Mouse (Mus musculus) stomach, postnatal 0 days (tissue): ENCODE results near the gene Morc2a. TPM values are rescaled to one million over a fixed set of nuclear protein-coding genes. Genes with fewer than 3 reads are reported as not detected.

ENCODE experiments used
- ATAC-seq: fragments of 200-750 bp; cut with Nextera tagmentation; 2 replicates; pipeline ENCODE4 v1.8.0; 2017; ENCODE audit not compliant: low FRiP score, low TSS enrichment
- DNase-seq: peaks from one replicate; pipeline ENCODE4 v3.0.0-alpha.2; 2016; ENCODE audit warnings: low spot score
- H3K27ac ChIP-seq: fragments of 300-500 bp; sonication (generic); replicated peaks from 2 replicates; pipeline ENCODE4 v1.5.1; 2014; ENCODE audit warnings: mild to moderate bottlenecking, control low read depth
- H3K27me3 ChIP-seq: fragments of 300-500 bp; sonication (generic); 2 replicates; pipeline ENCODE4 v1.6.1; 2014; ENCODE audit warnings: low read length; ENCODE audit not compliant: control insufficient read depth, insufficient read depth
- H3K36me3 ChIP-seq: fragments of 300-500 bp; sonication (generic); 2 replicates; pipeline ENCODE4 v1.6.1; 2014; ENCODE audit warnings: low read length, mixed read lengths; ENCODE audit not compliant: control insufficient read depth, insufficient read depth
- H3K4me1 ChIP-seq: fragments of 300-500 bp; sonication (generic); replicated peaks from 2 replicates; pipeline ENCODE4 v1.6.1; 2014; ENCODE audit warnings: antibody characterized with exemption; ENCODE audit not compliant: control insufficient read depth, insufficient read depth
- H3K4me2 ChIP-seq: fragments of 300-500 bp; sonication (generic); replicated peaks from 2 replicates; pipeline ENCODE4 v1.6.1; 2014; ENCODE audit warnings: low read depth, mild to moderate bottlenecking, control low read depth, moderate library complexity
- H3K4me3 ChIP-seq: fragments of 300-500 bp; sonication (generic); 2 replicates; pipeline ENCODE4 v1.5.1; 2014; ENCODE audit warnings: low read depth, low read length, control low read depth
- H3K9ac ChIP-seq: fragments of 300-500 bp; sonication (generic); 2 replicates; pipeline ENCODE4 v1.6.1; 2014; ENCODE audit warnings: mild to moderate bottlenecking, low read length, control low read depth, mixed read lengths
- H3K9me3 ChIP-seq: fragments of 300-500 bp; sonication (generic); 2 replicates; pipeline ENCODE4 v1.6.1; 2016; ENCODE audit warnings: low read length; ENCODE audit not compliant: control insufficient read depth
- CTCF ChIP-seq: IDR thresholded peaks from 2 replicates; pipeline ENCODE4 v1.5.1; 2016; ENCODE audit warnings: antibody characterized with exemption, low read depth, mild to moderate bottlenecking, moderate library complexity
- EP300 ChIP-seq: optimal IDR thresholded peaks from 2 replicates; pipeline ENCODE3; 2016; ENCODE audit warnings: antibody characterized with exemption
- WGBS: fragments of 180-500 bp; shearing (Covaris S2); extraction: QIAGEN DNeasy Blood & Tissue Kit; methylation state at CpG from one replicate; pipeline ENCODE4 v1.1.7; 2014; 5-methylcytosine and 5-hydroxymethylcytosine counted together
- polyA plus RNA-seq: library from polyadenylated mRNA; unstranded; fragments of >200 nt; fragmentation: Nextera tagmentation; extraction: Ambion mirVana; gene quantifications from 2 replicates; pipeline ENCODE4 v1.2.1, GENCODE M21; 2015

Gene Morc2a
- polyA plus RNA-seq, 1 experiment from 2014 or later = 6.9 TPM

- no peaks in the 10 kb centered on the region for H3K9me3 ChIP-seq
- H3K9ac ChIP-seq = no peak overlapping the region; the same call in 1 of the 2 replicates
- TF ChIP-seq EP300 (no peak), CTCF (no peak)
- no peak overlapping the region for H3K4me3 ChIP-seq
- H3K36me3 ChIP-seq = no peaks in the 10 kb centered on the region
- H3K27me3 ChIP-seq = no peaks in the 10 kb centered on the region
- DNase-seq = peak; percentile 48
- no peaks in the 10 kb centered on the region for H3K4me1 ChIP-seq
- ATAC-seq = peak; percentile 58
- 24% methylated on average over 3 of the region's 3 CpGs for WGBS
- no peak overlapping the region for H3K4me2 ChIP-seq
- no peak overlapping the region for H3K27ac ChIP-seq
Measured at GRCm38 (mm10) chr11:3722036-3722435, 73.0 kb downstream of the Morc2a start.

- no peak overlapping the region for H3K27ac ChIP-seq
- H3K4me2 ChIP-seq = no peak overlapping the region
- H3K4me1 ChIP-seq = no peaks in the 10 kb centered on the region
- ATAC-seq (no peak), DNase-seq (no peak)
- H3K9me3 ChIP-seq = no peaks in the 10 kb centered on the region
- no peak overlapping the region for H3K9ac ChIP-seq
- no peaks in the 10 kb centered on the region for H3K36me3 ChIP-seq
- H3K4me3 ChIP-seq = no peak overlapping the region
- no peaks in the 10 kb centered on the region for H3K27me3 ChIP-seq
- WGBS = 44% methylated on average over 3 of the region's 3 CpGs
- TF ChIP-seq CTCF = no peak
- no peak for TF ChIP-seq EP300
Measured at GRCm38 (mm10) chr11:3722861-3723260, 73.9 kb downstream of the Morc2a start.

GRCm38 (mm10) chr11:3723910-3724309 is 74.9 kb downstream of the Morc2a start:
- TF ChIP-seq EP300 (no peak), CTCF (no peak)
- no peaks in the 10 kb centered on the region for H3K36me3 ChIP-seq
- no peaks in the 10 kb centered on the region for H3K4me1 ChIP-seq
- no peaks in the 10 kb centered on the region for H3K27me3 ChIP-seq
- WGBS = 65% methylated on average over 4 of the region's 4 CpGs
- H3K9me3 ChIP-seq = no peaks in the 10 kb centered on the region
- no peak overlapping the region for H3K9ac ChIP-seq
- no peak overlapping the region for H3K27ac ChIP-seq
- H3K4me3 ChIP-seq = no peak overlapping the region
- ATAC-seq (no peak), DNase-seq (no peak)
- no peak overlapping the region for H3K4me2 ChIP-seq

- DNase-seq (no peak), ATAC-seq (no peak)
- no peak overlapping the region for H3K27ac ChIP-seq
- no peak overlapping the region for H3K4me2 ChIP-seq
- H3K36me3 ChIP-seq = no peaks in the 10 kb centered on the region
- H3K9ac ChIP-seq = no peak overlapping the region
- no peak overlapping the region for H3K4me3 ChIP-seq
- no peaks in the 10 kb centered on the region for H3K4me1 ChIP-seq
- TF ChIP-seq EP300 (no peak), CTCF (no peak)
- 79% methylated on average over 5 of the region's 5 CpGs for WGBS
- H3K9me3 ChIP-seq = no peaks in the 10 kb centered on the region
- no peaks in the 10 kb centered on the region for H3K27me3 ChIP-seq
Measured at GRCm38 (mm10) chr11:3724726-3725125, 75.7 kb downstream of the Morc2a start.

- 48% methylated on average over 10 of the region's 10 CpGs for WGBS
- H3K9me3 ChIP-seq = no peaks in the 10 kb centered on the region
- H3K4me1 ChIP-seq = no peaks in the 10 kb centered on the region
Measured at GRCm38 (mm10) chr11:3725331-3726054, 76.5 kb downstream of the Morc2a start.

GRCm38 (mm10) chr11:3727438-3728105 is 78.6 kb downstream of the Morc2a start:
- ATAC-seq = no peak

More at GRCm38 (mm10) chr11:3725331-3726054, 76.5 kb downstream of the Morc2a start:
- ATAC-seq = no peak
- Histone ChIP-seq H3K9ac (no peak overlapping the region), H3K27me3 (no peaks in the 10 kb centered on the region), H3K27ac (no peak overlapping the region), H3K4me3 (no peak overlapping the region), H3K36me3 (no peaks in the 10 kb centered on the region), H3K4me2 (no peak overlapping the region)
- TF ChIP-seq CTCF (no peak), EP300 (no peak)
- DNase-seq = no peak

More at GRCm38 (mm10) chr11:3727438-3728105, 78.6 kb downstream of the Morc2a start:
- Histone ChIP-seq H3K4me3 (no peak overlapping the region), H3K27ac (no peak overlapping the region), H3K9ac (no peak overlapping the region), H3K27me3 (no peaks in the 10 kb centered on the region), H3K4me2 (no peak overlapping the region), H3K36me3 (no peaks in the 10 kb centered on the region), H3K9me3 (no peaks in the 10 kb centered on the region), H3K4me1 (no peaks in the 10 kb centered on the region)
- no peak for TF ChIP-seq CTCF
- DNase-seq = no peak
- 72% methylated on average over 9 of the region's 9 CpGs for WGBS
